Mouse (Mus musculus) gastrocnemius, postnatal 36 days (tissue): ENCODE data around the gene Ptprq. TPM values are rescaled to one million over a fixed set of nuclear protein-coding genes. Genes with fewer than 3 reads are reported as not detected.

Experiments
- DNase-seq, 2 experiments: peaks; one replicate each; pipeline ENCODE4 v3.0.0; 2022
- intact Hi-C: fragments of 180-260 bp; cut with DNase I; formaldehyde crosslinking; loops from one replicate; pipeline ENCODE4 v1.15.1; 2025
- long read RNA-seq, 2 experiments: library from polyadenylated mRNA; stranded (forward); transcript quantifications; one replicate each; pipeline ENCODE4 v2.0.0; 2021
- total RNA-seq, 2 experiments: library from RNA; stranded (reverse); gene quantifications; 2 replicates each; pipeline ENCODE4 v1.2.3; 2021

Gene Ptprq
- total RNA-seq, result under 1 TPM; 0.15 to 0.23 TPM
- long read RNA-seq, experiment 1, partial matches to known transcripts, result 0 of 1 reads
- long read RNA-seq, experiment 1, other reads (novel, unspliced or antisense), result 1 of 1 reads
- long read RNA-seq, experiment 2, partial matches to known transcripts, result 0 of 7 reads
- long read RNA-seq, experiment 2, other reads (novel, unspliced or antisense), result 7 of 7 reads

DNA sequence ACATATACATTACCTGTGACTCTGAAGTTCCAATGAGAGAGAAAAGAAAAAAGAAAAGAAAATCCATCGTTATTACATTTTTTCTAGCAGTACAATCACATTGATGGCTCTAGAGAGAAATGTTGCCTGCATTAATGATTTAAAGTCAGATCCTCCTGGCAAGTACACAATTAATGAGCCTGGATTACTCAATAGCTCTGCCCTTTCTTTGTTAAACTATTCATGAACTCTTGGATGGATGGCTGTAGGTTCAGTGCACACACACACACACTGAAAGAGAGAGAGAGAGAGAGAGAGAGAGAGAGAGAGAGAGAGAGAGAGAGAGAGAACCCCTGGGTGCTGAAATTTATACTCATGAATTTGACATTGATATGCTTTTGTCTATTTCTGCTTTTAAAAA is at the start of gene Ptprq:
Ptprq (minus strand) TSS at position 246 of the 400 bp plus-strand sequence.
- DNase-seq, result no peak
- intact Hi-C loops, result no loop called here

DNA sequence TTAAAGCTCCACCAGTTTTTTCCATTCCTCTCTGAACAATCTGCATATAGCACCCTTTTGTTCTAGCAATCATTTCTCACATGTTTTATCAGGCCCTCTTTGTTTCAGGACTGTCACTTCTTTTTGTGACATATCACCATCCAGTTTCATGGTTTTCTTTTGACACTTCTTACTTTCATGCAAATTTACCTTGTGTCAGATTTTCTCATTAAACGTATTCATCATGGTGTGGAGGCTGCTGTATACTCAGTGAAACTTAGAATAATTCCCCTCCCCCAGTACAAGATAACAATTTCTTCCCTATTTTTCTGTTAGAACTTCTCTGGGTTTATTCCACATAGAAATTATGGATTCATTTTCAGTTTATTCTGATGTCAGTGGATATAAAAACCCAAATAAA is 39.8 kb upstream of the Ptprq start:
- intact Hi-C loops, result no loop called here

DNA sequence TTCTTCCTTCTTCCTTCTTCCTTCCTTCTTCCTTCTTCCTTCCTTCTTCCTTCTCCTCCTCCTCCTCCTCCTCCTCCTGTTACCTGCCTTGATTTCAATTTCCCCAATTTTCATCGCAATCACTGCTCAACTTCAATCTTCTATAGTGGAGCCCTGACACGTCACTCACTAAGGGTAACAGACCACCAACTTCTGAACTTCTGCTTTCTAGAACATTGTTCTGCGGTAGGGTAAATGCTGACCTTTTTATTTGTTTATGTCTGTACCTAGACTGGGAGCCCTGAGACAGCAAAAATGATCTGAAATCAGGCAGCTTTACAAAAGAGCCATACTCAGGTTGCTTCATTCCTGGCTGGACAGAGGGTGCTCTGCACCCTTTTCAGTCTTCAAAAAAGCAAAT is 33.6 kb upstream of the Ptprq start:
- no peak for DNase-seq
- intact Hi-C loops, result no loop called here

More for the DNA sequence above, 39.8 kb upstream of the Ptprq start:
- DNase-seq, result no peak

DNA sequence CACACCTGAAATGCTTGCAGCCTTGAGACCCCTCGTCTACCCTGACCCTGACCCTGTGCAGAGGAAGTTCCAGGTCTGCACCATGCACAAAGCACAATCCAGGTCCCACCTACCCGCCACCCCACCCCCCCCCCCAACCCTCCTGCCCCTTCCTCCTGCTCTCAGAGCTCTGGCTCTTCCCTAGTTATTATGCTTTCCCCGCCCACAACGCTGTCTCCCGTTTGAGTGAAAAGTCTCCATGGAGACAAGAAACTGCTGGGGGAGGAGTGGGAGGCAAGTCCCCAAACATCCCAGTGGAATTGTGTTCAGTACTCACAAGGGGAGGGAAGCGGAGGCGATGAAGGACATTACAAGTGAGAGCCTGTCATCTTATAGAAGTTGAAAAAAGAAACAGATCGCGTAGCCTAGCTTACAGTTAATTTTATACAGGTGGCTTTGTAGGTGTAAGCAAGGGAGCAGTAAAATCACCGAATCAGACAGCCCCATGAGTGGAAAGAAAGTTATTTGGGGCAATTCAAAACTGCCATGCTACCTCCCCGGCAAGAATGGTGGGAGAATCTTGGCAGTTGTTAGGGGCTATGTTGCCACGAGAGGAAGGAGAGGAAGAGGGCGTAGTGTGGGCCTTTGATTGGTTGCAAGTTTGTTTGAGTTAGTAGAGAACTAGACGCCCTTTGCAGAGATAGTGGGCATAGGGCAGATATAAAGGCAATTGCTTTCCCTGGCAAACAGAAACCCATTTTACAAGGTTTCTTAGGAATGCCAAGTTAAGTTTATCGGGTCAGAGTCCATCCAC is 32.7 kb upstream of the Ptprq start:
- intact Hi-C loops, result no loop called here
- DNase-seq, result no peak

GRCm38 (mm10) chr10:107751944-107752343 is 32.1 kb upstream of the Ptprq start:
- intact Hi-C loops, result no loop called here

GRCm38 (mm10) chr10:107747566-107747965 is 27.7 kb upstream of the Ptprq start:
- DNase-seq, result no peak
- intact Hi-C loops, result loop anchor here (10.0 kb wide), 1 partner anchor 813 kb away; no protein-coding TSS in a partner anchor

More at GRCm38 (mm10) chr10:107751944-107752343, 32.1 kb upstream of the Ptprq start:
- DNase-seq, result no peak

- intact Hi-C loops, result loop anchor here (10.0 kb wide), 1 partner anchor 812 kb away; no protein-coding TSS in a partner anchor
- no peak for DNase-seq
Measured at GRCm38 (mm10) chr10:107746717-107747116, 26.9 kb upstream of the Ptprq start.

GRCm38 (mm10) chr10:107739815-107740214 is 20.0 kb upstream of the Ptprq start:
- no peak for DNase-seq
- intact Hi-C loops, result loop anchor here (10.0 kb wide), 1 partner anchor 805 kb away; no protein-coding TSS in a partner anchor

- intact Hi-C loops, result no loop called here
- no peak for DNase-seq
Measured at GRCm38 (mm10) chr10:107737743-107738142, 17.9 kb upstream of the Ptprq start.

- no peak for DNase-seq
- intact Hi-C loops, result no loop called here
Measured at GRCm38 (mm10) chr10:107735448-107735847, 15.6 kb upstream of the Ptprq start.

DNA sequence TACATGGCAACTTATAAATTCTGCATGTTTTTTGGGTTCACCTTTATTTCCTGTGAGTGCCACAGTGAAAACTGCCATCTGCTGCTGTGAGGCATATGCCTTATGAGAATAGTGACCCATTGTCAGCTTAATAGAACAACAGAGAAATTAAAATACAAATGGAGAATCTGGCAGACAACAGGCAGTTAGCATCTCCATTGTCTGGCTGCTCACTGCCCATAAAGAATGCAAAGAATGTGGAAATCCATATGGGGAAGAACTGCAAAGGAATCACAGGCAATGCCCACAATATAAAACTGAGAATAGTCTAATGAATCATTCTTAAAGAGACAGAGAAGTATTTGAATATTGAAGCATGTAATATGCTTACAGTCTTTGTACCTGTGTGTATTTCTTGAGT is 14.5 kb upstream of the Ptprq start:
- no peak for DNase-seq
- intact Hi-C loops, result no loop called here

DNA sequence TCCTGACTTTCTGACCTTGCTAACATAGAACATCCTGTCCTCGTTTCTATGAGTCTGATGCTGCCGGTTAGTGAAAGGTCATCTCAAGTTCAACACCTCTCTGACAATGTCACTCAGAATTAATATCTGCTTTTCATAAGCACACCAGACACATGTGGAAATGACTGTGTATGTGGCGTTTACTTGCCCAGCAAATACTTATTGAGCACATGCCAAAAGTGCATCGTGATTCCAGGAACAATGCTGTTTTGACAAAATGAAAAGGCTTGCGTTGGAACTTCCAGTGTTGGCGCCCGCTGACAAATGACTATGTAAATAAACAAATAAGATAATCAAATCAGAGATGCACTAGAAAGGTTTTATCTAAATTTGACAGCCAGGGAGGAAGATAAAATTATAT is 5.8 kb upstream of the Ptprq start:
- intact Hi-C loops, result no loop called here
- DNase-seq, result no peak

GRCm38 (mm10) chr10:107704443-107704842 is 15.4 kb downstream of the Ptprq start:
- no peak for DNase-seq

GRCm38 (mm10) chr10:107700944-107701343 is 18.9 kb downstream of the Ptprq start:
- no peak for DNase-seq
- intact Hi-C loops, result no loop called here

More at GRCm38 (mm10) chr10:107704443-107704842, 15.4 kb downstream of the Ptprq start:
- intact Hi-C loops, result no loop called here

- intact Hi-C loops, result no loop called here
- no peak for DNase-seq
Measured at GRCm38 (mm10) chr10:107698716-107699115, 21.1 kb downstream of the Ptprq start.

DNA sequence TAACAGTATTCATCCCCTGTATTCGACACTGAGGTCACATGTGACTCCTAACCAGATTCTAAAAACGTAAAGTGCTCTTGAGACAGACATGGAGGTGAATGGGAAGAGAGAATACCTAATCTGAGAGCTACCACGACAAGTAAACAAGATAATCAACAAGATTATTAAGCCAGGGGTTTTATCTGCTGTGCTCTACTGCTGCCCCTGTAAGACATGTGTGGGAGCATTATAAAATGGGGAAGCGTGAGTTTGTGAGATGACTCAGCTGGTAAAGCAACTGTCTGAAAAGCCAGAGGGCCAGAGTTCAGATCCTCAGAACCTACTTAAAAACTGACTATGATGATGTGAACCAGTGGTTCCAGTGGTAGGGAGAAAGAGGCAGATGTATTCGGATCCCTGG is 22.7 kb downstream of the Ptprq start:
- intact Hi-C loops, result no loop called here
- no peak for DNase-seq

GRCm38 (mm10) chr10:107687382-107687781 is 32.5 kb downstream of the Ptprq start:
- intact Hi-C loops, result no loop called here
- no peak for DNase-seq

GRCm38 (mm10) chr10:107675994-107676393 is 43.9 kb downstream of the Ptprq start:
- DNase-seq, result no peak
- intact Hi-C loops, result no loop called here

DNA sequence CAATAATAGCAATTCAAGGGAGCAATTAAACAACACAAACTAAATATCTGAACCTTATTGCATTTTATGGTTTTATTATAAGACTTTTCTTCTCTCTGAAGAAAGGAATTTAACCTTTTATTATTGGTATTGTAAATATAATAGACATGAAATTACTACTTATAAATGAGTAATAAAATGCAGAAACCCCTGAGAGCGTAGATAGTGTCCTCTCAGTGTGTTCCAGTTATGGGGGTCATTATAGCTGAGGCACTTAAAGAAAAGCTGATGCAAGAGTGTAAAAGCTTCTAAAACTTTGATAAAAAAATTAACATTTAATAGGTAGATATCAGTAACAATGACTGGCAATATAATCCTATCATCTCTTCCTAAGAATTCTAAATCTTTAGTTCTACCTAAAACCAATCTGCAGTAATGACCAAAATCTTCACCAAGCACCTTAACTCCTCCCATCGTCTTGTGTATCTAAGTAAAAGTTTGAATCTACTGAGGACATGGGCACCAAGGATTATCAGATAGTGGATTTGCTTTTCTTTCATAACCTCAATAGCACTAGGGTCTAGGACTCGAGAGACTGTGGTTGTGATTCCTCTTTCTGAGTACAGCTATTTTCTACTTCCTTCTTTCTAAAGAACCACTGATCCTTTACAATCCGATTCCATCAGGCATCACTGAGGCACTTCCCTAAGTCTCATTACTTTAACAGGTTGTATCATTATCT is 51.3 kb downstream of the Ptprq start:
- DNase-seq, result no peak
- intact Hi-C loops, result no loop called here

- intact Hi-C loops, result no loop called here
- DNase-seq, result no peak
Measured at GRCm38 (mm10) chr10:107662372-107663065, 57.3 kb downstream of the Ptprq start.

GRCm38 (mm10) chr10:107661970-107662369 is 57.9 kb downstream of the Ptprq start:
- no peak for DNase-seq
- intact Hi-C loops, result no loop called here
